Mouse (Mus musculus) naive thymus-derived CD4-positive, alpha-beta T cell, adult 2 months (primary cell): ENCODE results near the gene Ssbp4.
"Not testable (repeated sequence)": the region's sequence is repeated elsewhere in the genome, so short reads cannot be mapped to it uniquely, and the experiment has no call there.

ENCODE experiments used
- DNase-seq: peaks from one replicate; pipeline ENCODE4 v3.0.0-alpha.2; 2011; ENCODE audit warnings: low read depth

The Ssbp4 gene

DNA sequence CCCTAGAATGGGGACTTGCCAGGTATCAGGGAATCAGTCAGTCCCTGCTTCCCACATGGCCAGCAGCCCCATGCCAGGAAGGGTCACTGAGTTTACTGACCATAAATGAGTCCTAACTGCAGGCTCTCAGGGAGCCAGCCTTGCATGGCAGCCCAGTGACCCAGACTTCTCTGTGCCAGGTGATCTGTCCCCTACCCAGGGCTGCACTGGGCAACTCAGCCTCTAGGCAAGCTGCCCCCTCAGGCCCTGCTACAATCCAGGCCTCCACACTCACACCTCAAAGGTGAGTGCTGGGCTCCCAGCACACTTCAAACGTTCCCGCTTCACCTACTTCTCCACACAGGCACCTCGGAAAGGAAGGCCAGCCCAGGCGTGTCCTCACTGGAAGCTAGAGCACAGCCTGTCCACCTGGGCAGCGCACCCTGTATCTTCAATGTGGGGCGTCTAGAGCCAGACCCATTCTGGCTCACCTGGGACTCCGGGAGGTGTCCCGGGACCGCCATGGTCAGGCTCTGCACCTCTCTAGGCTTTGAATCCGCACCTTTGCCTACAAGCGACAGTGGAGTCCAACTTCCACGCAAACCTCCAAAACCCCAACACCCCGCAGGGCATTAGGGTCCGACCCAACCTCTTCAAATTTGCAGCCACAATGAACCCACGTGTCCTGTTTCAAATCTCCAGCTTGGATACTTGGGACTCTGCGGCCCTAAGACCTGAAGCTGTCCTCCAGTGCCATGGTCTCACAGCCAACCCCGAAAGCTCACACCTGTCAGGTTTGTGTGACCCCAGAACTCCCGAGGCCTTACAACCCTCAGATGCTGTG lies 1.7 kb downstream of the Ssbp4 start:
- DNase-seq, result no peak

DNA sequence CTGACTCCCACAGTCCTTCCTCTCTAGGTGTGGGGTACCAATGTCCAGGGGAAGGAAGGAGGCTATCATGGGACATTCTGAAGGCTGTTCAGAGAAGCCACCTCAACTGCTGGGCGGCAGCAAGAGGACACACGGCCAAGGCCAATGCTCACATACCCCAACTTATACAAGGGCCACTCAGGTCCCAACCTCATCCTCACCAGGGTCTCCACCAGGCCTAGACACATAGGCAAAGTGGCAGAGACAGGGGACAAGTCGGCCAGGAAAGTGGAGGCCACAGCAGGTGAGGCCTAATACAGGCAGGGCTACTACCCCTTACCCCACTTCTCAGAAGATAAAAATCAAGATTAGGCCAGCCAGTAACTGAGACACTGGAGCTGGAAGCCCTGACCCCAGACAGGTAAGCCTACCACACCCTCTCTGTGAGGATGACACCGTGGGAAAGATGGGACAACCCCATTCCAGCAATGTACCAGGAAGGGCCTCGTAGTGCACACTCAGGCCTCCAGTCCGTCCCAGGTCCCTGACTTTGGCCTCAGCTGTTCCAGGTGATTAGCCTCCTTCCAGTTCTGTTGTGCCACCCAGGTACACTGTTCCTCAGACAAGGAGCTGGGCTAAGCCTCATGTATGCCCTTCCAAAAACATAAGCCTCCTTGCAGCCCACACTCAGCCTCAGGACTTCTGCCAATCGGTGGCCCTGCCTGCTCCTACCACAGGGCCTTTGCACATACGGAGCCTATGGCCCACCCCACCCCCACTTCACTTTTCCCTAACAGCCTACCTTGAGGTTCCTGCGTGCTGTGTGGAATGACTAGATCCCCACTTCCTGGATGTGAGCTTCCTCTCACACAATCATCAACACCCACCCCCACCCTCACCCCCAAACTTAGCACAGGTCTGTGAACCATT lies 2.5 kb downstream of the Ssbp4 start:
- no peak for DNase-seq

DNA sequence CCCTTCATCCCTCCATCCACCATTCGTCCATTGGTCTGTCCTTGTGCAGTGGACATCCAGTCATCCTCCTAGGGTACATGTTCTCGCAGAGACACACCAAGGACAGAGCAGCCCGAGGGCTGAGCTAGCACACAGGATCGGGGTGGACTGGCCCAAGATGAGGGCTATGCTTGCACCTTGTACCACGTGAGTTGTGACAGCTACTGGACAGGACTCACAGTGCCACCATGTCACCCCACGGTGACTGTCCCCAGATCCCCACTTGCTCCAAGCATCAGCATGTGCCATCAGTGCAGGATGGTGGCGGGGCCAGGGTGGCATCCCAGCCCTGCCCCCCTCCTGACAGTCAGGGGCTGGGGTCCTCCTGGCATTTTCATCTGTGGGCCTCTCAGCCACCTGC lies 4.1 kb downstream of the Ssbp4 start:
- DNase-seq, result no peak

DNA sequence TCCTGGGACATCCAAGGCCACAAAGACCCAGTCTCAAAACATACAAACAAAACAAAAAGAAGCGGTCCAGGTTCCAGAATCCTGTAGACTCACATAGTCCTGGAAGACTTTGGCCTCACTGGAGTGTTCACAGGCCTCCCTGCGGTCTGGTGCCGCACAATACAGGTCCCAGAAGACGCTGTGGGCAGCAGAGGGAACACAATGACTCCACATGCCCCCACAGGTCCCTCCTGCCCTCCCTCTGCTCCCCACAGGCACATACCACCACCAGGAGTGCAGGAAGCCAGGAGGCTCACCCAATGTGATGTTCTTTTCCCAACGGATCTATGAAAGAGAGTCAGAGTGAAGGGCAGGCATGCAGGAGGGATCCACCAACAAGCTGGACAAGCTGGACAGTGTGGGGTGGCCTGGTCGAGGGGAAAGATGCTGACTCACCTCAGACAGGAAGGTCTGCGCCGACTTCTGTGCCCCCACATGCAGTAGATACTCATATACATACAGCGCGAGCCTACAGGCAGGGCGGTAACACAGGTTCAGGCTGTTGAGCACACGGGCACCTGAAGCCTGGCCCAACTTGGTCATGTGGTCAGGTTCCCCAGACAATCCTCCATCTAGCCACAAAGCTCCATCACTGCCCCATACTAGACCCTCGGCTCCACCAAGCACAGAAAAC lies 6.4 kb downstream of the Ssbp4 start:
- no peak for DNase-seq

DNA sequence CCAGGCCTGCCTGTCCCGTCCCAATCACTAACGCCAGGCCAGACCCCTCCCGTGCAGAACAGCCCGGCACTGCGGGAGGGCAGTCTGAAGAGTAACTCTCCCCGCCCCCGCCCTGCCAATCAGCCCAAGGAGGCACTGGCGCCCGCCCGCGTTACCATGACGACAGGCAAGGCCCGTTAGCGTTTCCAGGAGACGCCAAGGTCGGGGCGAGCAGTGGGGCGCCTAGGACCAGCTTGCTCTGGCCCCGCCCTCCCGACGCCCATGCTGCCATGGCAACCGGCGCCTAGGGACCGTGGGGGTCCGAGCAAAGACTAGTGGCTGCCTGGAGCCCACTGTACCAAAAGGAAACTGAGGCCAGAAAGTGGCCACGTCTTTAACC lies 7.4 kb downstream of the Ssbp4 start:
- peak; percentile 77 for DNase-seq

DNA sequence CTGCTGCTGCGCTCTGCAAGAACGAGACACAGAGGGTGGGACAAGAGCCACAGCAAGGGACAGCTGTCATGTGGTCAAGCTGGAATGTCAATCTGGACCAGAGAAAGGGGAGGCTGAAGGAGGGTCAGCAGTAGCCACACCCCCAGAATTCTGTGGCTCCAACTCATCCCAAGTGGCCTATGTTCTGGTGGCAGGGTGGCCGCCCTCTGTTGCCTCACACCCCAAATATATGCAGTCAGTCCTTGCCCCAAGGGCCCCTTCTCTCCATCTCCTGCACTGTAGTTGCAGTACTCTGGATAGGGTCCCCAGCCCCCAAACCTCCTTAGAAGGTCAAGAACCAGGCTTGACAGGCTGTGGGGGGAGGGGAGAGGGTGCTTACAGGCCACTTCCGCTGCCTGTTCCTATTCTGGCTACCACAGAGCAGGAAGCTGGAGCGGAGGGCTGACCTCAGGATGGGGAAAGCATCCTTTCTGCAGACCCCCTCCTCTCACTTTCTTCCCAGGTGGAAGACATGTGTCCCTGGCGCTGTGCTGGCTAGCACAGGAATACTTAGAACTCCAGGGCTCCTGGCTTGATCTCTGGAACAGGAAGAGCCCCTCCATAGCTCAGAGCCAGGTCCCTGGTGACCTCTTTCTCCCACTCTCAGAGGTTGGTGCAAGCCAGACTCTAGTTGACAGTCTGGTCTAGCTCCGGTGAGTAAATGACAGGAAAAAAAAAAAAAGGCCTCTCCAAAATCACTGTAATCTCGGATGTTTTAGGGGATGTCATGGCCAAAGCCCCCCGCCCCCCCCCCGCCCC lies 8.0 kb downstream of the Ssbp4 start:
- no peak for DNase-seq

DNA sequence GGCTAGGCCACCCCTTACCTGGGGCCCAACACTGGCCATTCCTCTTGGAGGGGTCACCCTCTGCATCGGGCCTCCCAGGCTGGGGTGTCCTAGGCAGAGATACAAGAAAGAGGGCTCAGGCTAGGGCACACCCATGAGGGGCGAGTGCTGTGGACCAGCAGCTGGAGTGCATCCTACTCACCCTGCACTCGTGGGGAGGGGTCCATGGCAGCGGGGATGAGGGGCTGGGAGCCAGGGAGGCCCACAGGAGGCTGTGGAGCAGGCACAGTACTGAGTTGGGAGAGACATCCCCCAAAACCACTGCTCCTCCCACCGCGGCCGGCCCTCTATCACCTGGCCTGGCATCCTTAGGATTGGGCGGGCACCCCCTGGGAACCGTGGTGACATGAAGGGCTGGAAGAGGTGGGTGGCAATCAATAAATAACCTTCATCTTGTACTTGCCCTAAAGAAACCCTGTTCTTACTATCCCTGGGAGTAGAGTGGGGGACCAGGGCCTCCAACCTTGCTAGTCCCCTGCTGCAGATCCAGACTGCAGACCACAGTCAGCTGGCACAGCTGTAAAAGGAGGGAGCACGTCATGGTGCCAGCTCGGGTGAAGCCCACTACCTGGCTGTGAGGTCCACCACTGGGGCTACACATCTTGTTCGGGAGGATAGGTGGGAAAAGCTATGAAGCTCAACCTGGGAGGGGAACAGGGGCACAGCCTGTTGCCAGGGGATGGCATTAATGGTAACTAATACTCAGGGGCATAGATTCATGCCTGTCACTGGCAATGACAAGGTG lies 9.0 kb downstream of the Ssbp4 start:
- DNase-seq, result no peak

DNA sequence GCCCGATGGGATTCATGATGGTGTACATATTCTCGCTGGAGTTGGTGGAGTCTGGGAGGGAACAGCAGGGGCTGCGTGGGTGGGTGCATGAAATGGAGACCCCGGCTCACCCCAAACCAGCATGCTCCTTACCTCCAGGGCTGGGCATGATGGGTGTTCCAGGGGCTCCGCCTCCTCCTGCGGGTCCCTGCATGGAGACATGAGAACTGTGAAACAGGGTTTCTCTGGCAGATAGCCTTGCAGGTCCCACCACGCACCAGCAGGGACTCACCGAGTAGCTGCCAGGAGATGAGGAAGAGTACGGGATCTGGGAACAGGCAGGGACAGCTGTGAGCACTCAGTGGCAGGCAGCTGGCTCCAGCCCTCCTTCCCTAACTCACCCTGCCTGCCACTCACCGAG lies 9.9 kb downstream of the Ssbp4 start:
- no peak for DNase-seq

DNA sequence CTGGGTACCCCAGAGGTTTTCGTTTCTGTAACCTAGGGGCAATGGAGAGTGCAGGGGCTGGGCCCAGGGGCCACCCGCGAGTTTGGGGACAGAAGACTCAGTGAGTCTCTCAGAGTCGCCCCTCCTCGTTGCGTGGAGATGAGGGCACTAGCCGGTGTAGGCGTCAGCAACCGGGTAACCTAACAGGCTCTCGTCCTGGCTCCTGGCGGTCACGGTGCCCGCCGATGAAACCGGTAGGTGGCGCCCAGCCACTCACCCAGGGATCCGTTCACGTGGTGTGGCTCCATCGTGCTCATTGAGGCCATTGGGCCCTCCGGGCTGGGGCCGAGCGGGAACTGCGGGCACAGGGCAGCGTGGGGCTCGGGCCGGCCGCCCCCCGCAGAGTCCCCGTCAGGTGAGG lies 10.4 kb downstream of the Ssbp4 start:
- no peak for DNase-seq

DNA sequence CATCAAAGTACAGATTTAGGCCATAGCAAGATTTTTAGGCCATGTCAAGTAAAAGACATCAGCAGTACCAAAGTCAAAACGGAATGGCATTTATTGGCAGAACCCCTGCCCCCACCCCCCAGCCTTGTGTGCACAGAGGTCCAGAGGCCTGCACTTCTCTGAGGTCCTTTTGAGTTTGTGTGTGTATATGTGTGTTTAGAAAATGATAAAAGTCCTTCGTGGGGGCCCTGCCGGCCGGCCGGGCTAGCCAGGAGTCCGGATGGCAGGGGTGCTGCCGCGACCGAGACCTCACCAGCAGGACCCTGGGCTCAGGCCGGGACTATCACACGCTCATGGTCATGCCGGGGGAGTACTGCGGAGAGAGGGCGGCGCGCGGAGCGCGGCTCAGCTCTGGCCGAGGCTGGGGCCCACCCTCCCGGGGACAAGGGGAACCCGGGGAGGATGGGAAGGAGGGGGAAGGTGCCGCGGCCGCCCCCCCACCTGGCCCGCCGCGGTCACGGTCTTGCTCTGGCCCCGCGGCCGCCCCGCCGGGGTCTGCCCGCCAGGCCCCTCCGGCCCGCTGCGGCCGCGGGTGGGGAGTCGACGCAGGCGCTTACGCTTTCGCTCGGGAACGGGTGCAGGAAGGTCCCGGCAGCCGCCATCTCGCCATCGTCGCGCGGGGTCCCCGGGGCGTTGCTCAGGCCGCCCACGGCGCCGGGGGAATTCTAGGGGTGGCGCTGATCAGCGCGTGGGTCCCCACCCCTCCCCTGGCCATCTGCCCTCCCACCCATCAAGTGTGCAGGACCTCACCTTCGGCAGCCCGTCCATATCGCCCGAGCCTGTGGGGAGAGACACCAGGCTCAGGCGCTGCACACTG lies 11.0 kb downstream of the Ssbp4 start:
- DNase-seq, result no peak

DNA sequence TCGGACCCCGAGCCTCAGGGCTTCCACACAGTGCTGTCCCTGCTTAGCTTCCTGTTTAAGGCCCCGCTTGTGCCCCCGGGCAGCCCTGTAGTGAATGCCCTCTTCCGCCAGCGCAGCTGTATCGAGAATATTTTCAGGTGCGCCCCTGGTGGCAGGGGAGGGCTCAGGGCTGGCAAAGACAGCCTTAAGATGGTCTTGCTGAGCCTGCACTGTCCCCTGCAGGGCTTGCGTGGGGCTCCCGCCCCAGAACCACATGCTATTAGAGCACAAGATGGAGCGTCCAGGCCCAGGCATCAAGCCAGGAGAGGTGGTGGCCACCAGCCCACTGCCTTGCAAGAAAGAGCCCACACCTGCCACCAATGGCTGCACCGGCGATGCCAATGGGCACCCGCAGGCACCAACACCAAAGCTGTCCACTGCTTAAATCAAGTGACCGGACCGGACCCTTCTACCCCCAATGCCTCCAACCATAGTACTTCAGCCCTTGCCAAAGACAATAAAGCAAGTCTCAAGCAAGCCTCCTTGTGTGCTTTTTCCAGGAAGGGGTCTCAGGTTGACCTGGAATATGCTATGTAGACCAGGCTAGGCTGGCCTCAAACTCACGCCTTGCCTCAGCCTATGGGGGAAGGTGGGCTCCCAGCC lies 11.8 kb downstream of the Ssbp4 start:
- DNase-seq, result no peak

DNA sequence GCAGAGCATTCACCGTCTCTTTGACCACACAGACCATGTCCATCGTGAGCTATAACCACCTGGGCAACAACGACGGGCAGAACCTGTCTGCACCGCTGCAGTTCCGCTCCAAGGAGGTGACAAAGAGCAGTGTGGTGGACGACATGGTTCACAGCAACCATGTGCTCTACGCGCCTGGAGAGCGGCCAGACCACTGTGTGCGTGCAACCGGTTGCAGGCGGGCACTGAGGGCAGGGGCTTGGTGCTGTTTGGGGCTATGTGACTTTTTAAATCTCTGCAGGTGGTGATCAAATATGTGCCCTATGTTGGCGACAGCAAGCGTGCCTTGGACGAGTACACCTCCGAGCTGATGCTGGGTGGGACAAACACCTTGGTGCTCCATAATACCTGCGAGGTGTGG lies 12.5 kb downstream of the Ssbp4 start:
- no peak for DNase-seq

DNA sequence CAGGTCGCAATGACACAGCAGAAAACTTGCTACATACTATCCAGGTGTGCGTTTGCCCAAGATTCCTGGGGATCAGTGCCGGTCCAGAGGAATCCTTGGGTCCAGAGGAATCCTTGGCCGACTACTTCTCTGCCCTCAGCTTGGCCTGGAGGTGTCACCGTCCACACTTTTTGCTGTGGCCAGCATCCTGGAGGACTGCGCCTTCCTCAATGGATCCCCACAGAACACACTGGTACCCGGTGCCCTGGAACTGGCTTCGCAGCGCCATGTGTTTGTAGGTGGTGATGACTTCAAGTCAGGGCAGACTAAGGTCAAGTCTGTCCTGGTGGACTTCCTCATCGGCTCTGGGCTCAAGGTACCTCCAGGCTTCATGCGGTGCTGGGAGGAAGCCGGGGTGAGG lies 12.9 kb downstream of the Ssbp4 start:
- DNase-seq, result no peak

DNA sequence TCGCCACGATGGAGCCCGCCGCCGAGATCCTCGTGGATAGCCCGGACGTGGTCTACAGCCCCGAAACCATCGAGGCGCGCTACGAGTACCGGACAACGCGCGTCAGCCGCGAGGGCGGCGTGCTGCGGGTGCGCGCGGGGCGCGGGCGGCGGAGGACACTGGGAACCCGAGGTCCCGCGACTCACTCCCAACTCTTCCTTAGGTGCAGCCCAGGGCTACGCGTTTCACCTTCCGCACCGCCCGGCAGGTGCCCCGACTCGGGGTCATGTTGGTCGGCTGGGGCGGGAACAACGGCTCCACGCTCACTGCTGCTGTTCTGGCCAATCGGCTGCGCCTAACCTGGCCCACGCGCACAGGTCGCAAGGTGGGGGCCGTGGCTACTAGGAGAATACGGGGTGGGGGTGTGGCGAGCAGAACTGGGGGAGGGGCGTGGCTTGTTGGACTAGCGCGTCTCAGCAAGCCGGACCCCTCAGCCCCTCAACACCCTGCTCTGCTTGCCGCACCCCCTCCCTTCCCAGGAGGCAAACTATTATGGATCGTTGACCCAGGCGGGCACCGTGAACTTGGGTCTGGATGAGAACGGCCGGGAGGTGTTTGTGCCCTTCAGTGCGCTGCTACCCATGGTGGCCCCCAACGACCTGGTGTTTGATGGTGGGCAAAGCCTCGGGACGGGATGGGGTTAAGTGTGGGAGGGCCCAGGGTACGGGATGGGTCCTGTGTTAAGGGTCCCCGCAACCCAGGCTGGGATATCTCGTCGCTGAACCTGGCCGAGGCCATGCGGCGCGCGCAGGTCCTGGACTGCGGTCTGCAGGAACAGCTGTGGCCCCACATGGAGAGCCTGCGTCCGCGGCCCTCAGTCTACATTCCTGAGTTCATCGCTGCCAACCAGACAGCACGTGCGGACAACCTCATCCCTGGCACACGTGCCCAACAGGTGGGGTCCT lies 13.8 kb downstream of the Ssbp4 start:
- DNase-seq, result no peak

DNA sequence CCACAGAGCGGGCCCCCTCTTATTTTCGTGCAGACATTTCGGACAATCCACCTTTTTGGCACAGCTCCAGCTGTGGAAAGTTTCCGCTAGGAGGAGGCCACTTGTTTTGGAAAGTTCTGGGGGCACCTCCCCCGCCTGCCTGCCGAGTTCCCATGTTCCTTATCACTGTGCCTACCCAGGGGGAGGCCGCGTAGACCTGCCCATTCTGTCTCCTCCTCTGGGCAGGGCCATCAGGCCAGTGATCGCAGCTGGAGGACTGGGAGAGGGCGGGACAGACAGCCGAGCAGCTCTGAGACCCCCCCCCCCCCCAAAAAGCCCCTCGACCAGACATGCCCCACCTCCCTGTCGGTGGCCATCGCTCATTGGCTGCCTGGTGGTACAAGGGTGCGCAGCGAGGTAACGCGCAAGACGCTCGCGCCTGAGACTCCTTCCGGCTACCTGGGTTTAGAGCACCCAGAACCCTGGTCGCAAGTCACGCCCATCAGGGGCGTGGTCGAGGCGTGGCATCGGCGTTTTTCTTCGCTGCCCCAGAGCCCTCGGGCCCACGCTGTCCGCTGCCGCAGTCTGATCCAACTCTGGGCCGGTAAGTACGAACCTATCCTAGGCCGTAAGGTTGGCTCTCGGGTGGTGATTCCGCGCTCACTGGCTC lies 14.6 kb downstream of the Ssbp4 start, which contains the start of gene Isyna1:
Gene Isyna1, plus strand, starts transcription at position 413 of the 649 bp plus-strand sequence.
- peak; percentile 91 for DNase-seq

DNA sequence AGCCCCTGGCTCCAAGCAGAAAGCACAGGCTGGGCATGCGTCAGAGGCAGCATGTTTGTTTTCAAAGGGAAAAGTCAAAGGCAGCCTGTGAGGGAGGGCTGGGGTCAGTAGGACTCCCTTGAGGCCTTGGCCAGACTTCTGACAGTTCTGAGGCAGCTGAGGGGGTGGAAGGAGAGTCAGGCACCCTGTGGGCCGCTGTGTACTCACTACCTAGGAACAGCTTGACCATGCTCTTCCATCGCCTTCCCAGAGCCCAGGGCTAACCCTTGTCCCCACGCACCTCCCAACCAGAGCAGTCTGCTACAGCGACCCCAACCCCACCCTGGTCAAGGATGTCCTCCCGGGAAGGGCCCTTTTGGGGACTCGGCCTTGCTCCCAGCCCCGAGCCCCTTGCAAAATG lies 15.5 kb downstream of the Ssbp4 start:
- DNase-seq, result no peak

DNA sequence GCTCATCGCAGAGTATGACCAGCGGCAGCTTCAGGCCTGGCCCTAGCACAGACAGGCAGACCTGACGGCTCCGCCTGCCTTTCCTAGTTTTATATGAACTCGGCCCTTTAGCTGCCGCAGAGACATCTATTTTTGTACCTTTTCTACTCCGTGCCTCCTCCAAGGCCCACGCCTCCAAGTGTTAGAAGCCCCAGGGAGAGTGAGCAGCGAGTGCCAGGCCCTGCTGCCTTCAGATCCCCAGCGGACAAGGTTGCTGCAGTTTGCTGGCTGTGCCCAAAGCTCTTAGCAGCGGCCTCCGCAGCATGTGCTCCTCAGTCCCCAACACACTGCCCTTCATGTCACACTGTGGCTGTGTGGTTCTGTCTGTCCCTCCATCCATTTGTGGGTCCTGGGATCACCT lies 17.1 kb downstream of the Ssbp4 start:
- no peak for DNase-seq

DNA sequence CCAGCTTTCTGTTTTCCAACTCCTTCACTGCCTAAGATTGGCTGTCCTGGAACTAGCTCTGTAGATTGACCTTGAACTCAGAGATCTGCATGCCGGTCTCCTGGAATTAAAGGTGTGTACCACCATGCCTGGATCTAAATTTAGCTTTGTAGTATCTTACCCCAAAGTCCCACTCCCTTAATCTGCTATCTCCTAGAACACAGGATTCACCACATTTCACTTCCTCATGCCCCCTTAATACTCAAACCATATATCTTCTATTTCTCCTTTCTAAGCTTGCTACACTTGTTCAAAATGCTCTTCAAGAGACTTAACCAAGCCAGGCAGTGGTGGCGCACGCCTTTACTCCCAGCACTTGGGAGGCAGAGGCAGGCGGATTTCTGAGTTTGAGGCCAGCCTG lies 20.7 kb downstream of the Ssbp4 start:
- not testable (repeated sequence) for DNase-seq
